Mouse (Mus musculus) liver, embryonic 15.5 days (tissue): Measurements from ENCODE around the gene Galnt18. TPM values are rescaled to one million over a fixed set of nuclear protein-coding genes. Genes with fewer than 3 reads are reported as not detected.

ENCODE experiments used
- ATAC-seq: fragments of 200-750 bp; cut with Nextera tagmentation; 2 replicates; pipeline ENCODE4 v1.8.0; 2017; ENCODE audit warnings: moderate number of reproducible peaks, mild to moderate bottlenecking, moderate library complexity; ENCODE audit not compliant: insufficient read depth
- H3K27ac ChIP-seq: fragments of 300-500 bp; sonication (generic); replicated peaks from 2 replicates; pipeline ENCODE4 v1.5.1; 2015; ENCODE audit warnings: mild to moderate bottlenecking, inconsistent platforms
- H3K27me3 ChIP-seq: fragments of 300-500 bp; sonication (generic); 2 replicates; pipeline ENCODE4 v1.6.1; 2015; ENCODE audit warnings: mild to moderate bottlenecking, inconsistent platforms
- H3K36me3 ChIP-seq: fragments of 300-500 bp; sonication (generic); replicated peaks from 2 replicates; pipeline ENCODE4 v1.6.1; 2015; ENCODE audit warnings: moderate library complexity, mild to moderate bottlenecking, inconsistent platforms
- H3K4me1 ChIP-seq: fragments of 300-500 bp; sonication (generic); replicated peaks from 2 replicates; pipeline ENCODE4 v1.6.1; 2015; ENCODE audit warnings: inconsistent platforms
- H3K4me2 ChIP-seq: fragments of 300-500 bp; sonication (generic); 2 replicates; pipeline ENCODE4 v1.6.1; 2015; ENCODE audit warnings: moderate library complexity, mild to moderate bottlenecking, inconsistent platforms
- H3K4me3 ChIP-seq: fragments of 300-500 bp; sonication (generic); replicated peaks from 2 replicates; pipeline ENCODE4 v1.5.1; 2015; ENCODE audit warnings: mild to moderate bottlenecking, inconsistent platforms
- H3K9ac ChIP-seq: fragments of 300-500 bp; sonication (generic); 2 replicates; pipeline ENCODE4 v1.6.1; 2015; ENCODE audit warnings: moderate library complexity, mild to moderate bottlenecking, inconsistent platforms
- H3K9me3 ChIP-seq: fragments of 300-500 bp; sonication (generic); replicated peaks from 2 replicates; pipeline ENCODE4 v1.6.1; 2016; ENCODE audit warnings: inconsistent platforms
- WGBS: fragments of 180-500 bp; shearing (Covaris S2); methylation state at CpG from one replicate; pipeline ENCODE4 v1.1.7; 2015; ENCODE audit warnings: mixed read lengths; ENCODE audit not compliant: insufficient replicate concordance; 5-methylcytosine and 5-hydroxymethylcytosine counted together
- polyA plus RNA-seq: library from polyadenylated mRNA; unstranded; fragments of >200 nt; fragmentation: Nextera tagmentation; extraction: Ambion mirVana; gene quantifications from 2 replicates; pipeline ENCODE4 v1.2.1, GENCODE M21; 2015

Galnt18 gene
- polyA plus RNA-seq = 1.5 and 2.1 TPM in 2 replicates

DNA sequence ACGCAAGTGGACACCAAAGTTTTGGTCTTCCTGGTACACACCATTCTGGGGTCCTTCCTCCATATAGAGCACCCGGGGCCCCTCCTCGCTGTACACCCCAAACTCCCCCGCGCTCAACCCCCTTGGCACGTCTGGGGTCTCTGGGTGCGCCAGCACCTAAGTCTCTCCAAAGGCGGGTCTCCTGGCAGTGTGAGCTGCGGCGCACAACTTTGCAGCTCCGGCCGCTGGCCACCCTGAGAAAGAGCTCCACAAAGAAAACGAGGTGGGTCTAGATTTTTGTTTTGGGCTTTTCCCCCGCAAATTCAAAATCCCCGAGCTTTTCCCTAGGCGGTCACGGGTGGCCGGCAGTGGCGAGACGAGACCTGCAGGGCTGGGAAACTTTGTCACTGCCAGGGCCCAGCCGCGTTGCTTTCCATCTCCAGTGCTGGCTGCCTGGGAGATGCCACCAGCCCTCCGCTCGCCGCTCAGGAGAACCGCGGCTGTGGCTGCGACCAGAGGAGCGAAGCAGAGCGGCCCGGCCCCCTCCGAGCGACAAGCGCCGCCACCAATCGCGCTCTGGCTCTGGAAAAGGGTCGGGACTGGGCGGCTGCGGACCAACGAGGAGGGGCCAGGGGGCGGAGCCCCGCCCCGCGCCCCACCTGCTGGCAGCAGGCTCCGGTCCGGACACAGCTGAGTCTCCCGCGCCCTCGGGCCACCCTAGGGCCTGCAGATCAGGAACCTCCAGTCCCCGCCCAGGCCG, at the start of gene Galnt18:
Galnt18 (minus strand) TSS at position 474 of the 739 bp plus-strand sequence.
- peaks cover 50% of the 10 kb centered on the region for H3K27me3 ChIP-seq
- H3K4me1 ChIP-seq = no peaks in the 10 kb centered on the region; the same call in 1 of the 2 replicates
- no peak within 1 kb of the TSS for H3K27ac ChIP-seq
- ATAC-seq = peak; percentile 77
- WGBS = 1% methylated on average over 52 of the region's 52 CpGs
- peak within 1 kb of the TSS; percentile 35 for H3K4me3 ChIP-seq
- peak within 1 kb of the TSS; percentile 61 for H3K4me2 ChIP-seq
- H3K36me3 ChIP-seq = no peaks in the 10 kb centered on the region
- H3K9ac ChIP-seq = no peak within 1 kb of the TSS
- H3K9me3 ChIP-seq = no peaks in the 10 kb centered on the region

DNA sequence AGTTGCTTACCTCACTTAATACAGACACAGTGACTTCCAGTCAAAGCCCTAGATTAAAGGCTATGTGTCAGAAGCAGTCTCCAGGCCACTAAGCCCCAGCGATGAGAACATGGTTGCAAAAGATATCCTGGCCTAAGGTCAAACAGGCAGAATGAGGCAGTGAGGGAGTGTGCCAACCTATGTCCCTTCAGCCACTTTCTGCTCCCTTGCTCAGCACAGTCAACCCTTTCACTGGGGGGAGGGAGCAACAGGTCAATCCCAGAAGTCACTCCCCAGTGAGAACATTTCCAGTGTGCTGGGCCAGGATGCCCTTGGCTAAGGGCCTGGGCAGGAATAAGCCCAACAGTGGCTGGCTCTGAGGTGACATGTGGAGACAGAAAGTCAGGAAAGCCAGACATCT, 47.6 kb upstream of the Galnt18 start:
- ATAC-seq = no peak
- H3K4me2 ChIP-seq = no peak overlapping the region
- no peaks in the 10 kb centered on the region for H3K27me3 ChIP-seq
- H3K27ac ChIP-seq = no peak overlapping the region
- H3K9ac ChIP-seq = no peak overlapping the region
- 55% methylated on average over 1 of the region's 1 CpGs for WGBS
- H3K4me1 ChIP-seq = no peaks in the 10 kb centered on the region
- no peaks in the 10 kb centered on the region for H3K9me3 ChIP-seq
- no peaks in the 10 kb centered on the region for H3K36me3 ChIP-seq
- no peak overlapping the region for H3K4me3 ChIP-seq

- H3K9me3 ChIP-seq = no peaks in the 10 kb centered on the region
- no peaks in the 10 kb centered on the region for H3K27me3 ChIP-seq
- ATAC-seq = no peak
- 26% methylated on average over 1 of the region's 1 CpGs for WGBS
- no peaks in the 10 kb centered on the region for H3K36me3 ChIP-seq
- no peak overlapping the region for H3K27ac ChIP-seq
- H3K4me3 ChIP-seq = no peak overlapping the region
- H3K4me2 ChIP-seq = no peak overlapping the region
- H3K9ac ChIP-seq = no peak overlapping the region
- H3K4me1 ChIP-seq = no peaks in the 10 kb centered on the region
Observed at GRCm38 (mm10) chr7:111813093-111813492, 33.3 kb upstream of the Galnt18 start.

DNA sequence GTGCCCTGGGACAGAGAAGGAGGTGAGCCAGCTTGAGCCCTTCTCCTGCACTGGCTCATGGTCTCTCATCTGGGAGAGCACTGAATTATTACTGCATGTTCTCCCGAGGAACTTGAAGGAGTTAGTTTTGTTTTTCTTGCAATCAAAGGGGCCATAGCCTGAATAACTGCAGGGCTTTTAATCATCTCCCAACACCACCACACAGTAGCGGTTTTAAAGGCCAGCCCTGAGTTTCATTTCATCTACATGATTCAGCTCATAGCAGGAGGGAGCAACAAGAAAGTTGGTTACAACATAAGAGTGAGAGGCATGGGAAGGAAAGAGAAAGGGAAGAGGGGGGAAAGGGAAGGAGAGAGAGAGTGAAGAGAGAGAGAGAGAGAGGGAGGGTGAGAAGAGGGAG, 31.3 kb upstream of the Galnt18 start:
- Histone ChIP-seq H3K9me3 (no peaks in the 10 kb centered on the region), H3K4me3 (no peak overlapping the region), H3K27me3 (no peaks in the 10 kb centered on the region), H3K36me3 (no peaks in the 10 kb centered on the region), H3K4me1 (no peaks in the 10 kb centered on the region), H3K4me2 (no peak overlapping the region), H3K9ac (no peak overlapping the region), H3K27ac (no peak overlapping the region)
- no peak for ATAC-seq
- WGBS = 45% methylated on average over 2 of the region's 2 CpGs

DNA sequence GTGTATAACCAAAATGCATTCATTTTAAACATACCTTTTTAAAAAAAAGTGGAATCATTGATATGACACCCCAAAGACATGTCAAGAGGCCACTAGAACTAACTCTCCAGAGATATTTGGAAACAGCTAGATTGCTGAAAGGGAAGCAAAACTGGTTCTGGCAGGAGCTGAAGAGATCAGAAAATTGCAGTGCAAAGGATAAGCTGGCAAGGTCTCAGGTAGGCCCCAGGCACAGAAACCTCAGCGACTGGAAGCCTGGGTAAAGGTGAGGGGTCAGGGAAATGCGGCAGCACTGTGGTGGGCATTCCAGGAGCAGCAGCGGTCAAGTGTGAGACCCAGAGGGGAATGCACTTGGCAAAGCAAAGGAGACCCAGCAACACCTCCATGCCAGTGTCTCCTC, 30.0 kb upstream of the Galnt18 start:
- no peaks in the 10 kb centered on the region for H3K4me1 ChIP-seq
- no peak overlapping the region for H3K4me2 ChIP-seq
- 54% methylated on average over 3 of the region's 3 CpGs for WGBS
- no peak overlapping the region for H3K27ac ChIP-seq
- no peaks in the 10 kb centered on the region for H3K36me3 ChIP-seq
- no peaks in the 10 kb centered on the region for H3K9me3 ChIP-seq
- H3K4me3 ChIP-seq = no peak overlapping the region
- no peak for ATAC-seq
- H3K27me3 ChIP-seq = no peaks in the 10 kb centered on the region
- H3K9ac ChIP-seq = no peak overlapping the region

GRCm38 (mm10) chr7:111806083-111806482, 26.3 kb upstream of the Galnt18 start:
- Histone ChIP-seq H3K4me1 (no peaks in the 10 kb centered on the region), H3K4me3 (no peak overlapping the region), H3K27ac (no peak overlapping the region), H3K36me3 (no peaks in the 10 kb centered on the region), H3K9me3 (no peaks in the 10 kb centered on the region), H3K4me2 (no peak overlapping the region), H3K9ac (no peak overlapping the region), H3K27me3 (no peaks in the 10 kb centered on the region)
- no peak for ATAC-seq
- 53% methylated on average over 1 of the region's 1 CpGs for WGBS

GRCm38 (mm10) chr7:111804646-111805045, 24.9 kb upstream of the Galnt18 start:
- no peak overlapping the region for H3K27ac ChIP-seq
- H3K4me3 ChIP-seq = no peak overlapping the region
- no peaks in the 10 kb centered on the region for H3K36me3 ChIP-seq
- H3K9ac ChIP-seq = no peak overlapping the region
- H3K4me1 ChIP-seq = no peaks in the 10 kb centered on the region
- ATAC-seq = no peak
- 69% methylated on average over 4 of the region's 4 CpGs for WGBS
- no peaks in the 10 kb centered on the region for H3K27me3 ChIP-seq
- H3K4me2 ChIP-seq = no peak overlapping the region
- no peaks in the 10 kb centered on the region for H3K9me3 ChIP-seq

DNA sequence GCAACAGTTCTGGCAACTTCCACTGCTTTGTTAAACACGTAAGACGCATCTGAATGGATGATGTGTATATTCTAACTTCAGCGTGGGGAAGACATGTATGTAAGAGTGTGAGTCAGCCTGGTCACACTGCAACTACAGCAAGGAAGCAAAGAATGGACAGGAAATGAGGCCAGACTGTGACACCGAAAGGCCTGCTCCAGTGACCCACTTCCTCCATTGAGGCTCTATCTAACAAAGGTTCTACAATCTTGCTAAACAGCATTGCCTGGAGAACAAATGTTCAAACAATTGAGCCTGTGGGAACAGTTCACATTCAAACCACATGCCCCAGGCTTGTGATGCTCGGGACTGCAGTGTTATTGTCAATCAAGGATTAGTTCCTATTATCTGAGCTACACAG, 21.0 kb upstream of the Galnt18 start:
- Histone ChIP-seq H3K27me3 (no peaks in the 10 kb centered on the region), H3K4me3 (no peak overlapping the region), H3K9ac (no peak overlapping the region), H3K4me2 (no peak overlapping the region), H3K4me1 (no peaks in the 10 kb centered on the region), H3K36me3 (no peaks in the 10 kb centered on the region), H3K27ac (no peak overlapping the region), H3K9me3 (no peaks in the 10 kb centered on the region)
- no peak for ATAC-seq
- WGBS = 37% methylated on average over 5 of the region's 5 CpGs

GRCm38 (mm10) chr7:111800120-111800519, 20.3 kb upstream of the Galnt18 start:
- no peak for ATAC-seq
- Histone ChIP-seq H3K27me3 (no peaks in the 10 kb centered on the region), H3K4me3 (no peak overlapping the region), H3K27ac (no peak overlapping the region), H3K4me1 (no peaks in the 10 kb centered on the region), H3K9me3 (no peaks in the 10 kb centered on the region), H3K4me2 (no peak overlapping the region), H3K36me3 (no peaks in the 10 kb centered on the region), H3K9ac (no peak overlapping the region)
- 60% methylated on average over 5 of the region's 5 CpGs for WGBS

- Histone ChIP-seq H3K4me2 (no peak overlapping the region), H3K4me1 (no peaks in the 10 kb centered on the region), H3K9me3 (no peaks in the 10 kb centered on the region), H3K36me3 (no peaks in the 10 kb centered on the region), H3K4me3 (no peak overlapping the region), H3K9ac (no peak overlapping the region), H3K27me3 (no peaks in the 10 kb centered on the region), H3K27ac (no peak overlapping the region)
- no peak for ATAC-seq
- WGBS = 67% methylated on average over 5 of the region's 5 CpGs
Observed at GRCm38 (mm10) chr7:111799021-111799420, 19.2 kb upstream of the Galnt18 start.

DNA sequence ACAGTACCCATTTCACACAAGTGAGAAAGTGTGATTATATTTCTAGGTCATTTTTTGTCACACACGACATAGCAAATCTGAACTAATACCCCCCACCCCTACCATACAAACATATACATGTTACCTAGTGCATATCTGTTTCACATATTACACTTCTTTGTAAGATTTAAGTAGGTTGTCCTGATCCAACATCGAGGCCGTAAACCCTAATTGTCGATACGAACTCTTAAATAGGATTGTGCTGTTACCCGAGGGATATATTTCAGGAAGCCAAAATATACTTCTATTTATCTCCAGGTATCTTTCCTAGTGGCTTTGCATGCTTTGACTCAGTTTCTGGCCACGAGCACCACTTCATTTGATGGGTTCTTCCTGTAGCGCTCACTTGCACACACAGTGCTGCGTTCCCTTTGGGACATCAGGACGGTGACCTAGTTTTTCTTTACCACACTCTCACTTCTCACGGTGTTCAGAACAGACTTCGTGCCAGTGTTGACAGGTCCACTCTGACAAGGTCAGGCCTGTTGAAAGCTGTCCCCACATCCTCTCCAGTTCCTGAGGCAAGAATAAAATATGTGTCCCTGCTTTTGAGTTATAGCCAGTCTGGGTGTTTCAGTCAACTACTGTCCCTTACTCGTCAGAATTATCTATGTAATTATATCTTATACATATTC, 17.7 kb upstream of the Galnt18 start:
- no peak overlapping the region for H3K4me2 ChIP-seq
- ATAC-seq = no peak
- no peak overlapping the region for H3K27ac ChIP-seq
- no peaks in the 10 kb centered on the region for H3K9me3 ChIP-seq
- H3K4me1 ChIP-seq = no peaks in the 10 kb centered on the region
- H3K36me3 ChIP-seq = no peaks in the 10 kb centered on the region
- WGBS = 66% methylated on average over 13 of the region's 13 CpGs
- H3K4me3 ChIP-seq = no peak overlapping the region
- H3K9ac ChIP-seq = no peak overlapping the region
- H3K27me3 ChIP-seq = no peaks in the 10 kb centered on the region
